Mouse (Mus musculus) embryonic stem cell, embryonic (primary cell): ENCODE results near the gene Gabbr1.

Experiments
- CTCF ChIA-PET, 4 experiments: fragments of 300-600 bp in 2 of 4; fragments of 350-600 bp in 2 of 4; sonication (Branson Sonifier 250); formaldehyde crosslinking; loops; one replicate each; lab custom pipeline; 2022; ENCODE audit warnings: inconsistent platforms in 2 of 4; lab: Charles Lee
- POLR2A ChIA-PET, 4 experiments: fragments of 300-600 bp in 2 of 4; fragments of 350-600 bp in 2 of 4; sonication (Branson Sonifier 250); formaldehyde crosslinking; loops; one replicate each; lab custom pipeline; 2022; ENCODE audit warnings: antibody characterized with exemption in 4 of 4, inconsistent platforms in 1 of 4; lab: Charles Lee

Gabbr1 gene

DNA sequence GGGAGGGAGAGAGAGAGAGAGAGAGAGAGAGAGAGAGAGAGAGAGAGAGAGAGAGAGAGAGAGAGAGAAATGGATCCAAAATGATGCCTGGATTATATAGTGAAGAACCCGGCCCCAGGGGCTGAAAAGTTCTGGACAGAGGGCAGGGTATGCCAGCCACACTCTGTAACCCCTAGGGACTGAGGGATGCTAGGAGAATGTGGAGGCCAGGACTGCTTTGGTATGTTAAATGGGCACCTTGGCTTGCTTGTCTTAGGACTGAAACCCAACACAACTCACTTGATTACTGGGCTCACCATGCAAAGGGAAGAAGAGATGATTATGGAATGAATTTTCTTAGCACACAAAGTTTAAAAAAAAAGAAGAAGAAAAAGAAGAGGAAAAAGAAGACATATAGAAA, 32.4 kb downstream of the Gabbr1 start:
- CTCF ChIA-PET: interaction anchor here in 1 of 4 experiments (1.5 kb wide), 1 partner anchor 28 kb away, joined by 3 read pairs; no protein-coding TSS in a partner anchor
- POLR2A ChIA-PET: interaction anchor here in 2 of 4 experiments (1.0 to 27.4 kb wide), 21 partner anchors 9 to 241 kb away, joined by 3 to 863 read pairs (median 10); partner anchors contain the start of genes 2410137M14Rik (in 1 of the 2), Gabbr1 (in 1 of the 2), Olfr94 (in 1 of the 2) and Ppp1r11 (in 1 of the 2)

DNA sequence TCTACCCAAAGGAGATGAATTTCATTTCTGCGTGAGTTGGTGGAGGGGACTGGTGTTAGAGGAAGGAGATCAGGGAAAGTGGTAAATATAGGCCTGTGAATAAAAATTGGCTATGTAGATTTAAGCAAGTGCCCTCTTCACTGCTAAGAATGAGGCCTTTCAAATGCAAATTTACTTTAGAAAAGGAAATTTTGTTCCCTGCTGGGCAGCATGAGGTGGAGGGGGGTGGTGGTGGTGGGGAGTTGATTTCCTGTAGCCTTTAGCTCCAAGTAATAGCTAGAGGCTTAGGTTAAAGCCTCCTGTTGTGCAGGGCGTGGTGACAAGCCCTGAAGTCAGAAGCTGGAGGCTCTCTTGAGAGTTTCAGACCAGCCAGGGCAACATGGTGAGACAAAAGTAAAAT, 33.2 kb downstream of the Gabbr1 start:
- CTCF ChIA-PET: interaction anchor here (0.5 to 2.0 kb wide), 9 partner anchors 29 to 1000 kb away, joined by 3 to 8 read pairs (median 3); no protein-coding TSS in a partner anchor
- POLR2A ChIA-PET: interaction anchor here (0.6 to 27.4 kb wide), 67 partner anchors 9 to 1160 kb away, joined by 3 to 863 read pairs (median 6); partner anchors contain the start of genes Gabbr1 (in 3 of the 4), 2410137M14Rik (in 2 of the 4), H2-M5 (in 2 of the 4) and Ubd (in 2 of the 4)

DNA sequence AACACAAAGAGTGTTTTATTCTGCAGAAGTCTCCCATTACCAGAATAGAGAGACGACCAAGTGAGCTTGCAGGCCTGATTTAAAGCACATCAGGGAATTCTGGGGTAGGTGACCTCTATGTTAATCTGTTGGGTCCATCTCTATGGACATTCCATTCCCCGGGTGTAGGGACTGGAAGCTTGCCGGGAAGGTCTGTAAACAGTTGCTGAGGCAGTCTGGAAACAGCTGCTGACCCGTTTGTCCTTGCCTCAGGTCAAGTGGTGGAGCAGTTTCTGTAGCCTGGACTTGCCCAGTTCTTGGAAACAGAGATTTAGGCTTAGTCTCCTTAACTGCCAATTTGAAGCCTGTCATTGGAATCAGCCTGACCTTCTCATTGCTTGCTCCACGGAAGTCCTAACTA, 34.4 kb downstream of the Gabbr1 start:
- CTCF ChIA-PET: interaction anchor here (0.5 to 2.0 kb wide), 14 partner anchors 30 to 1238 kb away, joined by 3 to 8 read pairs (median 4); no protein-coding TSS in a partner anchor
- POLR2A ChIA-PET: interaction anchor here (0.6 to 27.4 kb wide), 74 partner anchors 8 to 1161 kb away, joined by 3 to 863 read pairs (median 6); partner anchors contain the start of genes 2410137M14Rik (in 3 of the 4), Gabbr1 (in 3 of the 4), H2-M5 (in 2 of the 4) and Olfr94 (in 2 of the 4)

DNA sequence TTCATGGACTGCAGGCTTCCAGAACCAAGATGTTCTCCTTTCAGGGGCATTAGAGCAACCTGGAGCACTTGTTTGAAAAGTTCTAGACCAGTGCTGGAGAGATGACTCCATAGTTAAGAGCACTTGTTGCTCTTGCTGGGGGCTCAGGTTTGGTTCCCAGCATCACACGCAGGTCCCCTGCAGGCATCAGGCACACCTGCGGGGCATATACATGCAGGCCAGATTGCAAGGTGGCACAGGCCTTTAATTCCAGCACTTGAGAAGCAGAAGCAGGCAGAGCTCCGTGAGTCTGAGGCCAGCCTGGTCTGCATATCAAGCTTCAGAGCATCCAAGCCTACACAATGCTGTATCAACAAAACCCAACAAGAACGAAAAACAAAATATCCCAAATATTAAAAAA, 35.9 kb downstream of the Gabbr1 start:
- ChIA-PET CTCF (interaction anchor here in 2 of 4 experiments (1.1 to 2.4 kb wide), 3 partner anchors 32 to 166 kb away, joined by 4 to 57 read pairs (median 8); no protein-coding TSS in a partner anchor), POLR2A (interaction anchor here (0.6 to 27.4 kb wide), 36 partner anchors 8 to 238 kb away, joined by 3 to 863 read pairs (median 8); partner anchors contain the start of genes Gabbr1 (in 2 of the 4), 2410137M14Rik (in 1 of the 4), Olfr94 (in 1 of the 4) and Ubd (in 1 of the 4))

DNA sequence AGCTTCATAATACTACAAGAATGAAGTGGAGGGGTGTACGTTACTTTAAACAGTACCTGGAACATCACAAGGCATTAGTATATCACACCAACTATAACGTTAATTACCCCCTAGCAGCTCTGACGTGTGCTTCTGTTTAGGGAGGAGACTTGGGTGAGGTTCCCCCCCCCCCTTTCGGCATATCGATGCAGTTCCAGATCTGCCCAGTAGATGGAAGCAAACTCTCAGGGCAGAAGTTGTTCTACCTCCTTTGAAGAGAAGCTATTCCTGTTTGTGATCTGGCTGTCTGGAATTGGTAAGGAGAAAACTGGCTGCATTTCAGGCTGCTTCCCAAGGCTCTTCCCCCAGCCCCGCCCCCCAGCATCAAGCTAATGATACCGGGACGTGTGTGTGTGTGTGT, 37.6 kb downstream of the Gabbr1 start:
- CTCF ChIA-PET: interaction anchor here (0.5 to 4.0 kb wide), 84 partner anchors 8 to 1372 kb away, joined by 3 to 57 read pairs (median 5); partner anchors contain the start of genes Gabbr1 (in 3 of the 4), Trim26 (in 2 of the 4), Olfr104-ps (in 1 of the 4) and Olfr94 (in 1 of the 4)
- POLR2A ChIA-PET: interaction anchor here (0.6 to 27.4 kb wide), 82 partner anchors 8 to 1165 kb away, joined by 3 to 863 read pairs (median 5); partner anchors contain the start of genes Gabbr1 (in 2 of the 4), Ubd (in 2 of the 4), 2410137M14Rik (in 1 of the 4) and H2-M5 (in 1 of the 4)

DNA sequence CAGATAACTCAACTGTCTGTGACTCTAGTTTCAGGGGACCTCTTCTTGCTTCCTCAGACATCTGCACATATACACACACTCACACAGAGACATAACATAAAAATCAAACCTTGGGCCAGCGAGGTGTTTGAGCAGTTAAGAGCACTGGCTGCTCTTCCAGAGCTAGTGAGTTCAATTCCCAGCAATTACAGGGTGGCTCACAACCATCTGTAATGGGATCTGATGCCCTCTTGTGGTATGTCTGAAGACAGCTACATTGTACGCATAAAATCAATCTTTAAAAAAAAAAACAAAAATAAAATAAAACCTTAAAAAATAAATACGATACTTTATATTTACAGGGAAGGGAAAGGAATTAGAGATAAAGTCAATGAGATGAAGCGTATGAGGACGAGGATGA, 38.9 kb downstream of the Gabbr1 start:
- CTCF ChIA-PET: interaction anchor here (0.5 to 4.0 kb wide), 35 partner anchors 9 to 261 kb away, joined by 3 to 22 read pairs (median 4); partner anchors contain the start of gene H2-M5 (in 1 of the 4)
- POLR2A ChIA-PET: interaction anchor here (0.5 to 27.4 kb wide), 22 partner anchors 9 to 248 kb away, joined by 3 to 863 read pairs (median 10); partner anchors contain the start of genes Gabbr1 (in 2 of the 4), Olfr94 (in 1 of the 4), Trim26 (in 1 of the 4) and Ubd (in 1 of the 4)

DNA sequence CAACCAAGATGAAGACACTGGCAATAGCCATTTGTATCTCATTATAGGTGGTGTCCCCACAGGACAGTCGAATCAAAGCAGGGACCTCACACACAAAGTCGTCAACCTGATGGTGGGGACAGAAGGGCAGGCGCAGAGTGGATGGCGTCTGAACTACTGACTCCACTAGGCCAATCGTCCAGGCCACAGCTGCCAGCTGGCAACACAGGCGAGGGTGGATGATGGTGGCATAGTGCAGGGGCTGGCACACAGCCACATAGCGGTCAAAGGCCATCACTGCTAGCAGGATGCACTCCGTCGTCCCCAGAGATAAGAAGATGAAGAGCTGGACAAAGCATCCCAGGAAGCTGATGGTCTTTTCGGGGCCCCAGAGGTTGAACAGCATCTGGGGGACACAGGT, 39.8 kb downstream of the Gabbr1 start:
- ChIA-PET POLR2A (interaction anchor here (0.6 to 27.4 kb wide), 13 partner anchors 10 to 118 kb away, joined by 3 to 863 read pairs (median 5); partner anchors contain the start of genes Gabbr1 (in 1 of the 4), Olfr94 (in 1 of the 4) and Ubd (in 1 of the 4)), CTCF (interaction anchor here (0.7 to 4.0 kb wide), 12 partner anchors 10 to 262 kb away, joined by 3 to 20 read pairs (median 4); no protein-coding TSS in a partner anchor)

DNA sequence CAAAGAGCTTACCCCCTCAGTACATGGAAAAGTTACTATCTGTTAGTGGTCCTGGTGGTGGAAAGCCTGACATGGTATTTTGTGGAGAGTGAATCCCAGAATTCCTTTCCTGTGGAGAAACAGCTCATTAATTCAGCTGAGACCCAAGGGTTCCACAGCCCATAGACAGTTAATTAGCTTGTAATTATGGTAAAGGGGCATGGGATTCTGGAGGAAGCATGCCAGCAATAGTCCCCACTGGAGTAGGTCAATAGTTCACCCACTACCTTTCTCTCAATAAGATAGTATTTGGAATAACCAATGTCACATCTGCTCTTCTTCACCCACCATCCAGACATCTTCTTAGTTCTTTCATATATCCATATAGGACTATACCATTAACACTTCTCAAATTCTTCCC, 42.6 kb downstream of the Gabbr1 start, which contains the start of gene Olfr90:
Gene Olfr90, minus strand, starts transcription at position 101 of the 400 bp plus-strand sequence.
- ChIA-PET CTCF (no interaction called here), POLR2A (interaction anchor here in 2 of 4 experiments (0.6 to 0.9 kb wide), 2 partner anchors 8 to 114 kb away, joined by 3 read pairs; no protein-coding TSS in a partner anchor)

DNA sequence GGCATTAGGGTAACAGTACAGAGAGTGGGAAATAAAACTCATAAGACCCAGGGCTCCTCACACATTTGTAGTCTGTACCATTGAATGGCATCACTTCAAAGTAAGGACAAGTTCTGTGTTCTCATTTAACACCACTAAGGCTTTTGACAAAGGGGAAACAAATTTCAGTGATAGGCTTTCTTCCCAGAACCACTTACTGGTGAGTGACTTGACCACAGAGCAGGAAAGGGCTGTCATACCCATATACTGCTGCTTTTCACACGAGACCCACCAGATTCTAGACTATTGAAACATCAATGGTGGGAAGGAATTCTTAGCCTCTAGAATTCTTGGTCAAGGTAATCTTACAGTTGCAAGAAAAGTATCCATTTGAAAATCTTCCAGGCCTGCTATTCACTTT, 46.4 kb downstream of the Gabbr1 start:
- ChIA-PET POLR2A (interaction anchor here in 1 of 4 experiments (1.6 kb wide), 1 partner anchor 12 kb away, joined by 4 read pairs; no protein-coding TSS in a partner anchor), CTCF (interaction anchor here in 1 of 4 experiments (0.6 kb wide), 1 partner anchor 9 kb away, joined by 3 read pairs; no protein-coding TSS in a partner anchor)

DNA sequence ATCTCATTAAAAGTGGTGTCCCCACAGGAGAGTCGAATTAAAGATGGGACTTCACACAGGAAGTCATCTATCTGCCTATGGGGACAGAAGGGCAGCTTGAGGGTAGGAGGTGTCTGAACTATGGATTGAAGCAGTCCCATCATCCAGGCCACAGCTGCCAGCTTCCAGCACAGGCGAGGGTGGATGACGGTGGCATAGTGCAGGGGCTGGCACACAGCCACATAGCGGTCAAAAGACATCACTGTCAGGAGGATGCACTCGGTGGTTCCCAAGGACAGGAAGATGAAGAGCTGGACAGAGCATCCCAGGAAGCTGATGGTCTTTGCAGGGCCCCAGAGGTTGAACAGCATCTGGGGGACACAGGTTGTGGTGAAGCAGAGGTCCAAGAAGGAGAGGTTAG, 47.5 kb downstream of the Gabbr1 start:
- ChIA-PET POLR2A (interaction anchor here in 1 of 4 experiments (0.8 kb wide), 1 partner anchor 30 kb away, joined by 3 read pairs; no protein-coding TSS in a partner anchor), CTCF (interaction anchor here in 2 of 4 experiments (0.5 to 0.6 kb wide), 2 partner anchors 10 to 645 kb away, joined by 3 read pairs; no protein-coding TSS in a partner anchor)

DNA sequence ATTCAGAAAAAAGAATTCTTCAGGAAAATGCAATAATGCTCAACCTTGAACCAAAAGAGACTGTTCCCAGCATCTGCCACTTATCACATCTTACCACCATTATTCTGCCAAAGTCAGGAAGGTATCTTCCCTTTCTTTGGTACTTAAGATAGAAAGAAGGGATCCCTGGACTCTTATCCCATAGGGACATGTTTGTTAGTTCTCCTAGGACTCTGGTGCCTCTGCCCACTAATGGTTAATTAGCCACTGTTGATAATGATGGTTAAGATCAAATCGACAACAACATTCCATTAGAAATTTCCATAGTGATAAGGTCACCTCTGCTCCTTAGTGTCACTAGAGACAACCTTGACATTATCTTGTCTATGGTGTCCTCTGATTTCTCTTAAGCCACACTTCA, 52.4 kb downstream of the Gabbr1 start, which contains the start of gene Olfr91:
Gene Olfr91, minus strand, starts transcription at position 101 of the 400 bp plus-strand sequence.
- POLR2A ChIA-PET: no interaction called here

DNA sequence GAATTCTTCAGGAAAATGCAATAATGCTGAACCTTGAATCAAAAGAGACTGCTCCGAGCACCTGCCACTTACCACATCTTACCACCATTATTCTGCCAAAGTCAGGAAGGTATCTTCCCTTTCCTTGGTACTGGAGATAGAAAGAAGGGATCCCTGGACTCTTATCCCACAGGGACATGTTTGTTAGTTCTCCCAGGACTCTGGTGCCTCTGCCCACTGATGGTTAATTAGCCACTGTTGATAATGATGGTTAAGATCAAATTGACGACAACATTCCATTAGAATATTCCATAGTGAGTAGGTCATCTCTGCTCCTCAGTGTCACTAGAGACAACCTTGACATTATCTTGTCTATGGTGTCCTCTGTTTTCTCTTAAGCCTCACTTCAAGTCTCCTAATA, 74.2 kb downstream of the Gabbr1 start, which contains the start of gene Olfr92:
Gene Olfr92, minus strand, starts transcription at position 101 of the 400 bp plus-strand sequence.
- ChIA-PET POLR2A (no interaction called here), CTCF (no interaction called here)

More for the DNA sequence above, 52.4 kb downstream of the Gabbr1 start, which contains the start of gene Olfr91:
- CTCF ChIA-PET: no interaction called here
